Mouse (Mus musculus) midbrain, embryonic 13.5 days (tissue): ENCODE results near the gene Mocs3. TPM values are rescaled to one million over a fixed set of nuclear protein-coding genes. Genes with fewer than 3 reads are reported as not detected.

ENCODE experiments used
- ATAC-seq: fragments of 200-750 bp; cut with Nextera tagmentation; 2 replicates; pipeline ENCODE4 v1.8.0; 2017; ENCODE audit warnings: mild to moderate bottlenecking, moderate TSS enrichment, moderate library complexity
- H3K27ac ChIP-seq: fragments of 300-500 bp; sonication (generic); 2 replicates; pipeline ENCODE4 v1.5.1; 2015; ENCODE audit warnings: inconsistent platforms, mild to moderate bottlenecking, moderate library complexity
- H3K27me3 ChIP-seq: fragments of 300-500 bp; sonication (generic); 2 replicates; pipeline ENCODE4 v1.6.1; 2015; ENCODE audit warnings: mild to moderate bottlenecking, inconsistent platforms
- H3K36me3 ChIP-seq: fragments of 300-500 bp; sonication (generic); 2 replicates; pipeline ENCODE4 v1.6.1; 2015; ENCODE audit warnings: mild to moderate bottlenecking, inconsistent platforms
- H3K4me1 ChIP-seq: fragments of 300-500 bp; sonication (generic); replicated peaks from 2 replicates; pipeline ENCODE4 v1.6.1; 2015; ENCODE audit warnings: inconsistent platforms
- H3K4me2 ChIP-seq: fragments of 300-500 bp; sonication (generic); replicated peaks from 2 replicates; pipeline ENCODE4 v1.6.1; 2015; ENCODE audit warnings: moderate library complexity, mild to moderate bottlenecking, inconsistent platforms
- H3K4me3 ChIP-seq: fragments of 300-500 bp; sonication (generic); replicated peaks from 2 replicates; pipeline ENCODE4 v1.5.1; 2015; ENCODE audit warnings: mild to moderate bottlenecking, inconsistent platforms
- H3K9ac ChIP-seq: fragments of 300-500 bp; sonication (generic); replicated peaks from 2 replicates; pipeline ENCODE4 v1.6.1; 2015; ENCODE audit warnings: mild to moderate bottlenecking, inconsistent platforms
- H3K9me3 ChIP-seq: fragments of 300-500 bp; sonication (generic); 2 replicates; pipeline ENCODE4 v1.6.1; 2016; ENCODE audit warnings: mild to moderate bottlenecking, inconsistent platforms
- WGBS: fragments of 180-500 bp; shearing (Covaris S2); methylation state at CpG from one replicate; pipeline ENCODE4 v1.1.7; 2015; 5-methylcytosine and 5-hydroxymethylcytosine counted together
- polyA plus RNA-seq: library from polyadenylated mRNA; unstranded; fragments of >200 nt; fragmentation: Nextera tagmentation; extraction: Ambion mirVana; gene quantifications from 2 replicates; pipeline ENCODE4 v1.2.1, GENCODE M21; 2015

Mocs3 gene
- polyA plus RNA-seq, 1 experiment from 2014 or later, result 8.7 TPM

DNA sequence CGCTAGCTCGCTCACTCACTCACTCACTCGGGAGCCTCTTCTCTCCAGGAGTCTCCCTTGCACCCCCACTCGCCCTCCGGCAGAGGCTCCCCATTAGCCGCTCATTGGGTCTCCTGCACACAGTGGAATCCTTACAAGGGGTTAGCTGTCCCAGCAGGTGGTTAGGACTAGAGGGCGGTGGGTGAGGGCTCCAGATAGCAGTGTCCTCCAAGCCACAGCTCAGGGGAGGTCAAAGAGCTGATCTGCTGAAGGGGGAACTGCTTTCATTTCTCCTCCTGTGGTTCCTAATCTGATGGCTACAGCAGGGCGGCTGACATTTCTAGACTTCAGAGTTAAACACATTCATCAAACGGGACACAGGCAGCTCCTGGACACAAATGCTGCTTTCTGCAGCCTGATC is 43.0 kb downstream of the Mocs3 start:
- Histone ChIP-seq H3K27ac (no peak overlapping the region), H3K4me2 (no peak overlapping the region), H3K9me3 (no peaks in the 10 kb centered on the region)

DNA sequence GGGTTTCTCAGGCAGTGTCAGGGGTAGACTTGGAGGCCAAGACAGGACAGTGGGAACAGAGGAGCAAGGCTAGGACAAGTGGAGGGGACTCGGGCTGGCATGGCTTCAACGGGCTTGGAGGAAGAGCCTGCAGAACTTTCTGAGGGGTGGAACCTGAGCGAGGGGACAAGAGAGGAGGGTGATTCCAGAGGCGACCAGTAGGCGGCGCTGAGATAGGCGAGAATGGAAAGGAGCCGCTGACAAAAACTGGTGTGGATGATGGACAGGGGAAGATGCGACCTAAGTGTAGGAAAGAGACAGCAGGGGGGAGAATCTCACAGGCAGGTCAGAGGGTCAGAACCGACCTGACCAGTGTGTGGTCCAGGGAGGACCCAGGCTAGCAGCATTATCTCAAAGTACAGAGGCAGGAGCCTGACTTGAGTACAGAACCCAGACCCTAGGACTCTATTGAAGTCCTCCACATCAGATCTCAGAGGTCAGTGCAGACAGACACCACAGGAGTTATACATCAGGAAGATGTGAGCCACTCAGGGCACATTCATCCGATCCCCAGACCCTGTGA is 44.0 kb downstream of the Mocs3 start:
- 0 out of 2 replicates have a peak, but pooled peaks have one; percentile 55 for ATAC-seq
- Histone ChIP-seq H3K9ac (no peak overlapping the region), H3K4me1 (no peaks in the 10 kb centered on the region; the same call in 1 of the 2 replicates), H3K27me3 (peaks cover 34% of the 10 kb centered on the region), H3K9me3 (no peaks in the 10 kb centered on the region), H3K4me3 (no peak overlapping the region), H3K36me3 (no peaks in the 10 kb centered on the region), H3K27ac (no peak overlapping the region), H3K4me2 (no peak overlapping the region)
- WGBS, result 9% methylated on average over 11 of the region's 11 CpGs

More for the DNA sequence above, 43.0 kb downstream of the Mocs3 start:
- no peaks in the 10 kb centered on the region for H3K36me3 ChIP-seq
- ATAC-seq, result no peak
- peaks cover 25% of the 10 kb centered on the region; the same call in 1 of the 2 replicates for H3K27me3 ChIP-seq
- 46% methylated on average over 9 of the region's 9 CpGs for WGBS
- H3K9ac ChIP-seq, result 0 out of 2 replicates have a peak overlapping the region, but pooled peaks have one; percentile 6
- no peak overlapping the region for H3K4me3 ChIP-seq
- H3K4me1 ChIP-seq, result no peaks in the 10 kb centered on the region; the same call in 1 of the 2 replicates

DNA sequence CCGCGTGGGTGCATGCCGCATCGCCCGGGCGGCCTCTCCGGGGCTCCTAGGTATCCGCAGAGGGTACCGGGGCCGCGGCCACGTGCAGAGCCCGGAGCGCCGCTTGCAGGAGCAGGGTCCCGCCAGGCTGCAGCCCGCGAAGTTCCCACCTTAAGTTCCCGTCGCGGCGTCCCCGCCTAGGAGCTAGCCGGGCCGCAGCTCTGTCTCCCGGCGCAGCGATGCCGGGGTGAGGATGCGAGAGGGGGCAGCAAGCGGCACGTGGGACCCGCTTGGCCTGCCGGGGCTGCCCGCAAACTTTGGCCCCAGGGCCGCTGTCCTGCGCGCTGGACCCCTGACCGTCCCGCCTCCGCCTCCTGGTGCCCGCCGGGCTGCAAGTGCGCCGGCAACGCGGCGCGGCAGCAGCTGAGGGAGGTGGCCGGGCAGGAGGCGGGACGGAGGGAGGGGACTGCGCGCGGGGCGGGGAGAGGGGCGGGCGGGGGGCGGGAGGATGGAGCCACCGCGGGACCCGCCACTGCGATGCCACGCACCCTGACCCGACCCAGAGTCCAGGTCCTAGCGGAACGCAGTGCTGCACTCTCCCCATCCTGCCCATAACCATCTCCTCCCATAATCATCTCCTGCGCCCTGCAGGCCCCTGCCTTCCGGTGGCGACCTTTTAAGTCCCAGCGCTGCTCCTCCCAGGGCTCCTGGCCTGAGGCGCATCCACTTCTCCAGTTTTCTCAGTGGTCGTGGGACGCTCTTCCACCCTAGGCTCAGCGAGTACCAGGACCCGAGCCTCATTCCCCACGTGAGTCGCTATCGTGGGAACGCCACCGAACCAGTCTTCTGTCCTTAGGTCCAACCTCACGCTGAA is 50.5 kb downstream of the Mocs3 start:
- Histone ChIP-seq H3K9ac (peak overlapping the region; percentile 61), H3K27me3 (peaks cover 67% of the 10 kb centered on the region), H3K4me2 (peak overlapping the region; percentile 81), H3K4me1 (peaks cover 24% of the 10 kb centered on the region), H3K4me3 (peak overlapping the region; percentile 49), H3K36me3 (no peaks in the 10 kb centered on the region), H3K27ac (no peak overlapping the region), H3K9me3 (no peaks in the 10 kb centered on the region)
- WGBS, result 1% methylated on average over 60 of the region's 82 CpGs
- peak; percentile 72 for ATAC-seq

DNA sequence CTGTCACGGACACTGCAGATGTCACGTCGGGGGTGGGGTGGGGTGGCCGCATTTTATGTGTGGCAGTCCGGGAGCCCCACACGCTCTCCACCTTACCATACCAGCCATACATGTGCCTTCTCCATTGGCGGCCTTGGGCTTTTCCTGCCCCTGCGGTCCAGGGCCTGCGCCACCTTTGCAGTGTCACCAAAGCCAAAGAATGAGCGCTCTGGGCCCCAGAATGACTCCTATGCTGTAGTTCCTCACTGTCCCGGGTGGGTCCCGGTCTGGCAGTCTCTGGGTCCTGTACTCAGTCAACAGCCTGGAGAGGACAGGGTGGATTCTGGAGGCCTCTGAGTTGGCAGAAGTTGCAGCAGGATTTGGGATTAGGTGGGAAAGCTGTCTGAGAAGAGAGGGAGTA is 51.2 kb downstream of the Mocs3 start, which contains the start of gene Kcng1:
Gene Kcng1 (minus strand): TSS at position 155 of the 400 bp plus-strand sequence.
- H3K9ac ChIP-seq, result peak within 1 kb of the TSS; percentile 61
- 17% methylated on average over 12 of the region's 12 CpGs for WGBS
- H3K27me3 ChIP-seq, result peaks cover 62% of the 10 kb centered on the region
- H3K4me3 ChIP-seq, result peak within 1 kb of the TSS; percentile 49
- peak within 1 kb of the TSS; percentile 81 for H3K4me2 ChIP-seq
- no peaks in the 10 kb centered on the region for H3K9me3 ChIP-seq
- ATAC-seq, result peak; percentile 43
- H3K36me3 ChIP-seq, result no peaks in the 10 kb centered on the region
- H3K27ac ChIP-seq, result no peak within 1 kb of the TSS
- peaks cover 24% of the 10 kb centered on the region for H3K4me1 ChIP-seq

Other genes with a start within 250 kb of the Mocs3 start
- 0.15 and 0.27 TPM in 2 replicates for gene Ripor3, start 220.0 kb upstream of the Mocs3 start, polyA plus RNA-seq
- 7.0 and 7.9 TPM in 2 replicates for gene Pard6b, start 149.6 kb upstream of the Mocs3 start, polyA plus RNA-seq
- gene Adnp, start 23.5 kb upstream of the Mocs3 start, polyA plus RNA-seq, result 2.5 and 5.1 TPM in 2 replicates
- 29.1 and 29.4 TPM in 2 replicates for gene Gm20716, start 258 bp upstream of the Mocs3 start, polyA plus RNA-seq
- gene Dpm1, start within 50 bp of the Mocs3 start, polyA plus RNA-seq, result 68.0 and 71.8 TPM in 2 replicates
- gene Kcng1, start 51.1 kb downstream of the Mocs3 start, polyA plus RNA-seq, result 2.6 and 3.9 TPM in 2 replicates